Mouse (Mus musculus): Measurements from ENCODE around the gene Gpd2. TPM values are rescaled to one million over a fixed set of nuclear protein-coding genes. Genes with fewer than 3 reads are reported as not detected.

Gene Gpd2
- polyA plus RNA-seq, 1 experiment from 2014 or later = 20.3 TPM

- Histone ChIP-seq H3K27ac (no peak overlapping the region), H3K36me3 (ENCODE audit: poor library complexity, severe bottlenecking) (no peaks in the 10 kb centered on the region)
- WGBS = 87% methylated on average over 5 of the region's 5 CpGs
Observed at GRCm38 (mm10) chr2:57231432-57231831, 6.0 kb upstream of the Gpd2 start.

GRCm38 (mm10) chr2:57232328-57232727, 5.1 kb upstream of the Gpd2 start:
- H3K4me2 ChIP-seq = no peak overlapping the region
- H3K27me3 ChIP-seq = no peaks in the 10 kb centered on the region
- H3K9ac ChIP-seq = no peak overlapping the region
- H3K27ac ChIP-seq = no peak overlapping the region
- no peaks in the 10 kb centered on the region for H3K9me3 ChIP-seq (replicated peaks)
- 92% methylated on average over 8 of the region's 8 CpGs for WGBS
- no peak for ATAC-seq
- H3K4me1 ChIP-seq = peaks cover 6% of the 10 kb centered on the region
- no peaks in the 10 kb centered on the region for H3K36me3 ChIP-seq (ENCODE audit: poor library complexity, severe bottlenecking)
- no peak overlapping the region for H3K4me3 ChIP-seq

More at GRCm38 (mm10) chr2:57231432-57231831, 6.0 kb upstream of the Gpd2 start:
- no peak overlapping the region for H3K4me2 ChIP-seq
- H3K27me3 ChIP-seq = no peaks in the 10 kb centered on the region
- no peaks in the 10 kb centered on the region for H3K9me3 ChIP-seq (replicated peaks)
- H3K4me1 ChIP-seq = no peaks in the 10 kb centered on the region
- no peak overlapping the region for H3K9ac ChIP-seq
- no peak for ATAC-seq
- H3K4me3 ChIP-seq = no peak overlapping the region

- Histone ChIP-seq H3K4me3 (no peak overlapping the region), H3K27ac (no peak overlapping the region), H3K9ac (no peak overlapping the region), H3K27me3 (no peaks in the 10 kb centered on the region), H3K9me3 (replicated peaks) (no peaks in the 10 kb centered on the region), H3K4me1 (peaks cover 17% of the 10 kb centered on the region), H3K4me2 (no peak overlapping the region), H3K36me3 (ENCODE audit: poor library complexity, severe bottlenecking) (no peaks in the 10 kb centered on the region)
- no peak for ATAC-seq
- 85% methylated on average over 2 of the region's 2 CpGs for WGBS
Observed at GRCm38 (mm10) chr2:57236246-57236645, 1.2 kb upstream of the Gpd2 start.

- Histone ChIP-seq H3K9ac (no peak overlapping the region), H3K27ac (no peak overlapping the region), H3K4me3 (peak overlapping the region; percentile 79; the same call in 1 of the 2 replicates)
Observed at GRCm38 (mm10) chr2:57237026-57237425, 409 bp upstream of the Gpd2 start.

GRCm38 (mm10) chr2:57237920-57238613, 632 bp downstream of the Gpd2 start:
- no peaks in the 10 kb centered on the region for H3K9me3 ChIP-seq (replicated peaks)
- peak overlapping the region; percentile 21; the same call in 1 of the 2 replicates for H3K27ac ChIP-seq
- peak; percentile 80 for ATAC-seq
- peaks cover 17% of the 10 kb centered on the region for H3K4me1 ChIP-seq
- H3K36me3 ChIP-seq (ENCODE audit: poor library complexity, severe bottlenecking) = no peaks in the 10 kb centered on the region
- H3K4me2 ChIP-seq = peak overlapping the region; percentile 92
- H3K9ac ChIP-seq = peak overlapping the region; percentile 81
- under 1% methylated on average over 56 of the region's 69 CpGs for WGBS
- no peaks in the 10 kb centered on the region for H3K27me3 ChIP-seq
- peak overlapping the region; percentile 79 for H3K4me3 ChIP-seq

More at GRCm38 (mm10) chr2:57237026-57237425, 409 bp upstream of the Gpd2 start:
- Histone ChIP-seq H3K9me3 (replicated peaks) (no peaks in the 10 kb centered on the region), H3K36me3 (ENCODE audit: poor library complexity, severe bottlenecking) (no peaks in the 10 kb centered on the region), H3K4me2 (peak overlapping the region; percentile 92), H3K27me3 (no peaks in the 10 kb centered on the region), H3K4me1 (peaks cover 17% of the 10 kb centered on the region)
- 35% methylated on average over 6 of the region's 6 CpGs for whole genome bisulfite sequencing
- no peak for ATAC-seq

GRCm38 (mm10) chr2:57238614-57239165, 1.3 kb downstream of the Gpd2 start:
- Histone ChIP-seq H3K27me3 (no peaks in the 10 kb centered on the region), H3K4me3 (peak overlapping the region; percentile 79), H3K36me3 (ENCODE audit: poor library complexity, severe bottlenecking) (no peaks in the 10 kb centered on the region), H3K27ac (no peak overlapping the region), H3K4me1 (peaks cover 17% of the 10 kb centered on the region), H3K9me3 (replicated peaks) (no peaks in the 10 kb centered on the region), H3K9ac (peak overlapping the region; percentile 81), H3K4me2 (peak overlapping the region; percentile 92)
- ATAC-seq = peak; percentile 1
- WGBS = 2% methylated on average over 17 of the region's 17 CpGs

GRCm38 (mm10) chr2:57239356-57239755, 1.9 kb downstream of the Gpd2 start:
- Histone ChIP-seq H3K27me3 (no peaks in the 10 kb centered on the region), H3K4me3 (no peak overlapping the region), H3K4me1 (peaks cover 20% of the 10 kb centered on the region), H3K36me3 (ENCODE audit: poor library complexity, severe bottlenecking) (no peaks in the 10 kb centered on the region), H3K4me2 (peak overlapping the region; percentile 92), H3K27ac (no peak overlapping the region), H3K9ac (no peak overlapping the region), H3K9me3 (replicated peaks) (no peaks in the 10 kb centered on the region)
- ATAC-seq = no peak
- WGBS = 18% methylated on average over 2 of the region's 2 CpGs

GRCm38 (mm10) chr2:57243987-57244386, 6.6 kb downstream of the Gpd2 start:
- Histone ChIP-seq H3K4me1 (peaks cover 4% of the 10 kb centered on the region), H3K27me3 (no peaks in the 10 kb centered on the region), H3K27ac (no peak overlapping the region), H3K36me3 (ENCODE audit: poor library complexity, severe bottlenecking) (no peaks in the 10 kb centered on the region), H3K4me3 (no peak overlapping the region), H3K9me3 (replicated peaks) (no peaks in the 10 kb centered on the region), H3K4me2 (no peak overlapping the region), H3K9ac (no peak overlapping the region)
- ATAC-seq = no peak
- WGBS = 53% methylated on average over 5 of the region's 5 CpGs

GRCm38 (mm10) chr2:57245721-57246328, 8.4 kb downstream of the Gpd2 start:
- H3K9ac ChIP-seq = no peak overlapping the region
- no peak overlapping the region for H3K4me3 ChIP-seq
- no peaks in the 10 kb centered on the region for H3K9me3 ChIP-seq (replicated peaks)
- H3K27me3 ChIP-seq = no peaks in the 10 kb centered on the region
- peaks cover 4% of the 10 kb centered on the region; the same call in 1 of the 2 replicates for H3K4me1 ChIP-seq
- H3K36me3 ChIP-seq (ENCODE audit: poor library complexity, severe bottlenecking) = no peaks in the 10 kb centered on the region
- no peak overlapping the region for H3K27ac ChIP-seq
- 92% methylated on average over 6 of the region's 6 CpGs for WGBS
- H3K4me2 ChIP-seq = no peak overlapping the region
- no peak for ATAC-seq

GRCm38 (mm10) chr2:57250113-57250512, 12.7 kb downstream of the Gpd2 start:
- H3K4me1 ChIP-seq = no peaks in the 10 kb centered on the region
- H3K4me2 ChIP-seq = no peak overlapping the region
- no peak overlapping the region for H3K27ac ChIP-seq
- H3K9me3 ChIP-seq (replicated peaks) = no peaks in the 10 kb centered on the region
- no peak for ATAC-seq
- H3K4me3 ChIP-seq = no peak overlapping the region
- WGBS = 94% methylated on average over 3 of the region's 3 CpGs
- H3K9ac ChIP-seq = no peak overlapping the region
- no peaks in the 10 kb centered on the region for H3K27me3 ChIP-seq
- H3K36me3 ChIP-seq (ENCODE audit: poor library complexity, severe bottlenecking) = no peaks in the 10 kb centered on the region

GRCm38 (mm10) chr2:57251636-57252317, 14.3 kb downstream of the Gpd2 start:
- Histone ChIP-seq H3K9me3 (replicated peaks) (no peaks in the 10 kb centered on the region), H3K9ac (no peak overlapping the region), H3K4me2 (no peak overlapping the region), H3K27me3 (no peaks in the 10 kb centered on the region), H3K27ac (no peak overlapping the region), H3K4me3 (no peak overlapping the region), H3K36me3 (ENCODE audit: poor library complexity, severe bottlenecking) (no peaks in the 10 kb centered on the region), H3K4me1 (peaks cover 6% of the 10 kb centered on the region)
- ATAC-seq = no peak
- 93% methylated on average over 13 of the region's 13 CpGs for WGBS
